Mouse (Mus musculus): ENCODE data around the gene Zfp638.

GRCm38 (mm10) chr6:83838046-83838445 lies 28.9 kb upstream of the Zfp638 start:
- TF ChIP-seq POLR2A (IDR thresholded peaks at IDR 0.05; ENCODE audit: extremely low read depth, insufficient read depth, low read length): no peak
- no peak for TF ChIP-seq CTCF (IDR thresholded peaks at IDR 0.05; ENCODE audit: low read depth, low read length)

Data from liver, adult 2 months (tissue).